Mouse (Mus musculus) CH12.LX (cell line): ENCODE measurements at regions not wholly inside any gene's neighbourhood (a gene's known extent, or its start where the extent isn't known, plus 50 kb on each side); places are given as distances from the start of the nearest gene placed in this dataset.
"Not testable (repeated sequence)": the region's sequence is repeated elsewhere in the genome, so short reads cannot be mapped to it uniquely, and the experiment has no call there.

ENCODE experiments used
- DNase-seq: peaks from one replicate; pipeline ENCODE4 v3.0.0-alpha.2; 2013; ENCODE audit errors: extremely low read depth
- H3K27ac ChIP-seq: 2 replicates; pipeline ENCODE4 v1.5.1; 2012; ENCODE audit warnings: low read depth, mild to moderate bottlenecking, control low read depth, moderate library complexity; ENCODE audit not compliant: insufficient read depth
- H3K27me3 ChIP-seq: replicated peaks from 2 replicates; pipeline ENCODE3; 2012; ENCODE audit warnings: inconsistent platforms
- H3K36me3 ChIP-seq, 2 experiments: replicated peaks in 1 of 2; 2 replicates each; pipeline versions ENCODE3 to v1.6.1; 2012; ENCODE audit warnings: inconsistent platforms in 1 of 2, low read length in 1 of 2, mild to moderate bottlenecking in 1 of 2, mixed read lengths in 1 of 2, moderate library complexity in 1 of 2; ENCODE audit not compliant: control insufficient read depth in 1 of 2, insufficient read depth in 1 of 2
- H3K4me1 ChIP-seq, 2 experiments: 2 replicates each; pipeline ENCODE4 v1.6.1; 2012; ENCODE audit warnings: inconsistent platforms in 1 of 2, moderate library complexity in 1 of 2; ENCODE audit not compliant: insufficient read depth in 2 of 2, control insufficient read depth in 1 of 2
- H3K4me2 ChIP-seq: 2 replicates; pipeline ENCODE4 v1.6.1; 2012; ENCODE audit warnings: low read depth, mild to moderate bottlenecking, control low read depth; ENCODE audit not compliant: poor library complexity, insufficient read depth, severe bottlenecking
- H3K4me3 ChIP-seq, 3 experiments: fragments of 150-350 bp in 1 of 3; sonication (generic) in 1 of 3; replicated peaks in 1 of 3; 2 replicates each; pipeline versions ENCODE3 to v1.5.1; 2011 to 2012; ENCODE audit warnings: low read depth in 2 of 3, low read length in 2 of 3, mild to moderate bottlenecking in 2 of 3, moderate library complexity in 2 of 3, control low read depth in 1 of 3, improper control_type of control experiment in 1 of 3, inconsistent platforms in 1 of 3, mixed read lengths in 1 of 3; ENCODE audit not compliant: poor library complexity in 1 of 3
- H3K79me2 ChIP-seq: replicated peaks from 2 replicates; pipeline ENCODE4 v1.6.1; 2012; ENCODE audit warnings: mild to moderate bottlenecking, moderate library complexity; ENCODE audit not compliant: control insufficient read depth, poor library complexity, insufficient read depth, severe bottlenecking; ENCODE audit errors: extremely low read depth
- H3K9ac ChIP-seq: 2 replicates; pipeline ENCODE4 v1.6.1; 2012; ENCODE audit warnings: low read depth, mild to moderate bottlenecking, control low read depth, moderate library complexity; ENCODE audit not compliant: insufficient read depth
- H3K9me3 ChIP-seq: replicated peaks from 2 replicates; pipeline ENCODE3; 2012; ENCODE audit warnings: low read length, inconsistent platforms, mixed read lengths
- BHLHE40 ChIP-seq: IDR thresholded peaks from 2 replicates; pipeline ENCODE4 v1.6.1; 2011; ENCODE audit warnings: mild to moderate bottlenecking, low read depth, low read length, improper control_type of control experiment
- CHD1 ChIP-seq: IDR thresholded peaks from 2 replicates; pipeline ENCODE4 v1.6.1; 2012; ENCODE audit warnings: low read depth, low read length, improper control_type of control experiment, inconsistent platforms
- CHD2 ChIP-seq: IDR thresholded peaks from 2 replicates; pipeline ENCODE4 v1.6.1; 2011; ENCODE audit warnings: low read length, improper control_type of control experiment
- ELF1 ChIP-seq: IDR thresholded peaks from 2 replicates; pipeline ENCODE4 v1.6.1; 2014; ENCODE audit warnings: low read depth, mild to moderate bottlenecking, inconsistent platforms, low read length, improper control_type of control experiment
- HCFC1 ChIP-seq: IDR thresholded peaks from 2 replicates; pipeline ENCODE4 v1.6.1; 2012; ENCODE audit warnings: low read depth, mild to moderate bottlenecking, inconsistent platforms, low read length, improper control_type of control experiment
- JUND ChIP-seq: conservative IDR thresholded peaks from 2 replicates; pipeline ENCODE4 v1.6.1; 2011; ENCODE audit warnings: low read depth, low read length, improper control_type of control experiment
- KAT2A ChIP-seq: IDR thresholded peaks from 2 replicates; pipeline ENCODE4 v1.6.1; 2012; ENCODE audit warnings: low read length, improper control_type of control experiment, inconsistent platforms; ENCODE audit not compliant: insufficient replicate concordance
- MAFK ChIP-seq: IDR thresholded peaks from 2 replicates; pipeline ENCODE4 v1.6.1; 2011; ENCODE audit warnings: low read length, improper control_type of control experiment; ENCODE audit not compliant: insufficient replicate concordance
- MAX ChIP-seq: IDR thresholded peaks from 2 replicates; pipeline ENCODE4 v1.6.1; 2011; ENCODE audit warnings: low read length, improper control_type of control experiment
- MXI1 ChIP-seq: IDR thresholded peaks from 2 replicates; pipeline ENCODE4 v1.6.1; 2011; ENCODE audit warnings: mild to moderate bottlenecking, low read depth, low read length, improper control_type of control experiment
- POLR2A ChIP-seq: IDR thresholded peaks from 2 replicates; pipeline ENCODE4 v1.6.1; 2011; ENCODE audit warnings: low read depth, mild to moderate bottlenecking, improper control_type of control experiment, low read length
- POLR2AphosphoS2 ChIP-seq: IDR thresholded peaks from 2 replicates; pipeline ENCODE4 v1.6.1; 2011; ENCODE audit warnings: low read depth, low read length, improper control_type of control experiment
- SIN3A ChIP-seq: IDR thresholded peaks from 2 replicates; pipeline ENCODE4 v1.6.1; 2012; ENCODE audit warnings: low read length, improper control_type of control experiment, inconsistent platforms
- SMC3 ChIP-seq: IDR thresholded peaks from 2 replicates; pipeline ENCODE4 v1.6.1; 2011; ENCODE audit warnings: low read depth, low read length, improper control_type of control experiment
- TBP ChIP-seq: conservative IDR thresholded peaks from 2 replicates; pipeline ENCODE4 v1.6.1; 2011; ENCODE audit warnings: low read depth, low read length, improper control_type of control experiment
- USF1 ChIP-seq: IDR thresholded peaks from 2 replicates; pipeline ENCODE4 v1.6.1; 2014; ENCODE audit warnings: low read depth, mild to moderate bottlenecking, inconsistent platforms, low read length, improper control_type of control experiment
- ZNF384 ChIP-seq: IDR thresholded peaks from 2 replicates; pipeline ENCODE4 v1.6.1; 2012; ENCODE audit warnings: low read depth, low read length, improper control_type of control experiment, inconsistent platforms
- dilution Hi-C: fragments of 300-500 bp; cut with MboI; formaldehyde crosslinking; loops from 2 replicates; pipeline ENCODE4 v1.14.3; 2020; ENCODE audit warnings: low sequenced_read_pairs; ENCODE audit not compliant: extremely low pct_unique_long_range_greater_than_20kb, extremely low pct_ligation_motif_present
- in situ Hi-C: fragments of 300-500 bp; cut with MboI; formaldehyde crosslinking; loops from 3 replicates; pipeline ENCODE4 v1.14.3; 2019; ENCODE audit warnings: low sequenced_read_pairs, low pct_ligation_motif_present, low pct_unique_long_range_greater_than_20kb, mixed read lengths

DNA sequence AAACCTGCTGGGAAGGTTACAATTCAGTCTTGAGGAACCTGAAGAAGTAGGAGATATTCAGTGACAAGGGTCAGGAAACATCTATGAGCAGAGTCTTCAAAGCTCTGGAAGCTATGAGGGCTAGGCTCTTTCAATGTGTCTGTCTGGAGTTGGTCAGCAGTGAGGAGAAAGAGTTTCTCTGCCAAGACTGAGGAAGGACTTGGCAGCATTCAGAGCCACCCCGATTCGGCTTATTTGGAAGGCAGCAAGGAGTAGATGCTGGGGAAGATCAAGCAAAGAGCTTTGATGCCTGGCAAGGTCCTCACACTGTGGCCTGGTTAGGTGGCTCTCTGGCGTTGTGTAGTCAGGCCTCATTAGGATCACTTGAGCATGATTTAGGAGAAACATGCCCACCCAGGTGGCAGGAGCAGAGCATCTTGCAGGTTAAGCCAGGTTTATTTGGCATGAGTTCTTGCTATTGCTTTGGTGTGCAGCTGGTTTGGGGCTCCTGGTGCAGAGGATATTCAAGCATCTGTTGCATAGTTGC lies 145.2 kb upstream of the Ube2e1 start:
- dilution Hi-C loops (no loop called here), in situ Hi-C loops (no loop called here)
- H3K79me2 ChIP-seq: no peaks in the 10 kb centered on the region
- no peaks in the 10 kb centered on the region for H3K27me3 ChIP-seq
- no peaks in the 10 kb centered on the region for H3K4me1 ChIP-seq
- no peak overlapping the region for H3K4me3 ChIP-seq
- DNase-seq: no peak
- H3K4me2 ChIP-seq: no peak overlapping the region
- no peak overlapping the region for H3K27ac ChIP-seq
- H3K36me3 ChIP-seq: no peaks in the 10 kb centered on the region
- TF ChIP-seq CHD1 (no peak), POLR2AphosphoS2 (no peak), ZNF384 (no peak), CHD2 (no peak), SMC3 (no peak), USF1 (no peak), SIN3A (no peak), MAX (no peak), HCFC1 (no peak), ELF1 (no peak), BHLHE40 (no peak), KAT2A (no peak)
- TF ChIP-seq, all 38 proteins: peak for 0
- H3K9ac ChIP-seq: no peak overlapping the region
- no peaks in the 10 kb centered on the region for H3K9me3 ChIP-seq

GRCm38 (mm10) chr14:18468611-18469010 lies 137.0 kb upstream of the Ube2e1 start:
- H3K27ac ChIP-seq: no peak overlapping the region
- DNase-seq: no peak
- H3K27me3 ChIP-seq: no peaks in the 10 kb centered on the region
- TF ChIP-seq SMC3 (no peak), POLR2A (no peak), TBP (no peak), ZNF384 (no peak), MXI1 (no peak), MAFK (no peak), JUND (no peak)
- TF ChIP-seq, all 38 proteins: peak for 0
- no peaks in the 10 kb centered on the region for H3K36me3 ChIP-seq
- no peaks in the 10 kb centered on the region for H3K9me3 ChIP-seq
- dilution Hi-C loops (no loop called here), in situ Hi-C loops (loop anchor here (10.0 kb wide), 1 partner anchor 254 kb away; no protein-coding TSS in a partner anchor)
- no peak overlapping the region for H3K4me2 ChIP-seq
- no peaks in the 10 kb centered on the region for H3K4me1 ChIP-seq
- H3K4me3 ChIP-seq: no peak overlapping the region
- H3K9ac ChIP-seq: no peak overlapping the region
- no peaks in the 10 kb centered on the region for H3K79me2 ChIP-seq

GRCm38 (mm10) chr14:18466864-18467263 lies 135.2 kb upstream of the Ube2e1 start:
- H3K4me3 ChIP-seq, H3K9me3 ChIP-seq, dilution Hi-C loops, H3K27me3 ChIP-seq, H3K36me3 ChIP-seq, H3K9ac ChIP-seq, DNase-seq, H3K4me1 ChIP-seq, H3K27ac ChIP-seq, H3K4me2 ChIP-seq, H3K79me2 ChIP-seq: not testable (repeated sequence)
- in situ Hi-C loops: loop anchor here (10.0 kb wide), 1 partner anchor 252 kb away; no protein-coding TSS in a partner anchor

DNA sequence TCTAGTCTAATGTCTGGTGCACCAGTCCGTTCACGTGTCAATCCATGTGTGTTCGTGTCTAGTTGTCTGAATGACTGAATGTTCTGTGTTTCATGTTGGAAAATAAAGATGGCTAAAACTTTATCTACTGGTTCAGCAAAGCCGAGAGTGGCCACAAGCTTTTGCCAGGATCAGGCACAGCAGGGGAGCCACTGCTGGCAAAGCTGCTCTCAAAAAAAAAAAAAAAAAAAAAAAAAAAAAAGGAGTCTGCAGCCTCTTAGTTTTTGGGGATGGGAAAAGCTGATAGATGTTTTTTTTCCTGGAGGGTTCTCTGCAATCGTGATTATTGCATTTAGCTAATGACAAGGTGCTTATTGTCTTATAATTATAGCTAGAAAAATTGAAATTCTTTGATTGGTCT lies 132.5 kb upstream of the Ube2e1 start:
- H3K79me2 ChIP-seq, dilution Hi-C loops, H3K4me3 ChIP-seq, H3K9me3 ChIP-seq, H3K4me2 ChIP-seq, H3K36me3 ChIP-seq, H3K4me1 ChIP-seq, DNase-seq, H3K9ac ChIP-seq, H3K27ac ChIP-seq, H3K27me3 ChIP-seq: not testable (repeated sequence)
- in situ Hi-C loops: loop anchor here (10.0 kb wide), 1 partner anchor 249 kb away; no protein-coding TSS in a partner anchor
